Mouse (Mus musculus) cortical plate, adult 2 months (tissue): ENCODE measurements around the gene Bbc3.

Experiments used
- CTCF ChIP-seq: fragments of 200-500 bp; IDR thresholded peaks from 2 replicates; pipeline ENCODE4 v1.5.1; 2011; ENCODE audit warnings: mild to moderate bottlenecking, control low read depth, low read length; ENCODE audit not compliant: insufficient read depth; ENCODE audit errors: extremely low read depth
- POLR2A ChIP-seq: fragments of 200-500 bp; IDR thresholded peaks from 2 replicates; pipeline ENCODE4 v1.6.1; 2011; ENCODE audit warnings: mild to moderate bottlenecking, low read length, control low read depth; ENCODE audit not compliant: insufficient read depth; ENCODE audit errors: extremely low read depth

DNA sequence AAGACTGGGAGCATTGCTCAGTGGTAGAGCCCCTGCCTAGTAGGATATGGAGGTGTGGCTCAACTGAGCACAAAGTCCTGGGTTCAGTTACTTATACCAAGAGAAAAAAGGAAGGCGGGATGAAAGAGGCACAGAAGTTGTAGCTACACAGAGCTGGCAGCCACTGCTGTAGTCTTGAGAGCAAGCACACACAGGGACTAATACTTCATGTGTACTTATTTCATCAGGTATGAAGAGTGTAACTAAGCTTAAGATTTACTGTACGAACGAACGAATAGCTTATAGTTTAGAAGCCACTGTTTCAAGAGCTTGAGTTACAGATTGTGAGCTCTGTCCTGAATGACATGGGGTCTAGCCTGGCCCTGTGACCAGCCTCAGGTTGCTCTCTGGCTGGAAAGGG is 11.0 kb downstream of the Bbc3 start:
- TF ChIP-seq CTCF (no peak), POLR2A (no peak)
